Mouse (Mus musculus) heart, embryonic 15.5 days (tissue): ENCODE results near the gene Dusp12. TPM values are rescaled to one million over a fixed set of nuclear protein-coding genes. Genes with fewer than 3 reads are reported as not detected.
A peak's percentile ranks its signal among the peaks of the same experiment; 100 is the strongest.

Source experiments
- ATAC-seq: fragments of 200-750 bp; cut with Nextera tagmentation; replicated peaks from 2 replicates; pipeline ENCODE4 v1.8.0; 2017; ENCODE audit warnings: low read depth, moderate TSS enrichment; ENCODE audit not compliant: insufficient number of reproducible peaks, insufficient read depth, low FRiP score
- H3K27ac ChIP-seq: fragments of 300-500 bp; sonication (generic); 2 replicates; pipeline ENCODE4 v1.5.1; 2015; ENCODE audit warnings: mild to moderate bottlenecking, inconsistent platforms
- H3K27me3 ChIP-seq: fragments of 300-500 bp; sonication (generic); 2 replicates; pipeline ENCODE4 v1.6.1; 2015; ENCODE audit warnings: inconsistent platforms
- H3K36me3 ChIP-seq: fragments of 300-500 bp; sonication (generic); 2 replicates; pipeline ENCODE4 v1.6.1; 2015; ENCODE audit warnings: mild to moderate bottlenecking, inconsistent platforms
- H3K4me1 ChIP-seq: fragments of 300-500 bp; sonication (generic); replicated peaks from 2 replicates; pipeline ENCODE4 v1.6.1; 2015; ENCODE audit warnings: inconsistent platforms
- H3K4me2 ChIP-seq: fragments of 300-500 bp; sonication (generic); 2 replicates; pipeline ENCODE4 v1.6.1; 2015; ENCODE audit warnings: inconsistent platforms, mild to moderate bottlenecking, moderate library complexity
- H3K4me3 ChIP-seq: fragments of 300-500 bp; sonication (generic); 2 replicates; pipeline ENCODE4 v1.5.1; 2015; ENCODE audit warnings: mild to moderate bottlenecking, inconsistent platforms
- H3K9ac ChIP-seq: fragments of 300-500 bp; sonication (generic); 2 replicates; pipeline ENCODE4 v1.6.1; 2015; ENCODE audit warnings: mild to moderate bottlenecking, inconsistent platforms
- H3K9me3 ChIP-seq: fragments of 300-500 bp; sonication (generic); replicated peaks from 2 replicates; pipeline ENCODE4 v1.6.1; 2016; ENCODE audit warnings: inconsistent platforms
- WGBS: fragments of 180-500 bp; shearing (Covaris S2); methylation state at CpG from one replicate; pipeline ENCODE4 v1.1.7; 2015; ENCODE audit warnings: mixed read lengths; 5-methylcytosine and 5-hydroxymethylcytosine counted together
- polyA plus RNA-seq: library from polyadenylated mRNA; unstranded; fragments of >200 nt; fragmentation: Nextera tagmentation; extraction: Ambion mirVana; gene quantifications from 2 replicates; pipeline ENCODE4 v1.2.1, GENCODE M21; 2015

The Dusp12 gene
- polyA plus RNA-seq, 1 experiment from 2014 or later, result 23.0 TPM

DNA sequence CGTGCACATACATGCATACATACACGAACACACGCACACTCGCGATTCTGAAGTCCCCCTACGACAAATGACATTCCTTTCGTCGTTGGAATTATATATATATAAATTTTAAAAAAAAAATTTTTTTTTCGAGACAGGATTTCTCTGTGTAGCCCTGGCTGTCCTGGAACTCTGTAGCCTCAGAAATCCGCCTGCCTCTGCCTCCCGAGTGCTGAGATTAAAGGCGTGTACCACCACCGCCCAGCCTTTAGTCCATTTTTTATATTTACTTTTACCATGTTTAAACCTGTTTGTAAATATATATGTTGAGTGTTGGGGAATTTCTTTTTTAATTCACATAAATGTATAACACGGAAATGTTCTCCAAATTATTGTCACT, 16.4 kb downstream of the Dusp12 start:
- 13% methylated on average over 14 of the region's 14 CpGs for WGBS
- H3K4me3 ChIP-seq, result peak overlapping the region; percentile 98
- peaks cover 18% of the 10 kb centered on the region for H3K4me1 ChIP-seq
- peak overlapping the region; percentile 93 for H3K4me2 ChIP-seq
- H3K36me3 ChIP-seq, result peaks cover 3% of the 10 kb centered on the region; the same call in 1 of the 2 replicates
- H3K9me3 ChIP-seq, result no peaks in the 10 kb centered on the region
- H3K27ac ChIP-seq, result no peak overlapping the region
- ATAC-seq, result no peak
- peak overlapping the region; percentile 63 for H3K9ac ChIP-seq
- no peaks in the 10 kb centered on the region for H3K27me3 ChIP-seq

- Histone ChIP-seq H3K36me3 (peaks cover 3% of the 10 kb centered on the region; the same call in 1 of the 2 replicates), H3K4me1 (peaks cover 18% of the 10 kb centered on the region), H3K27me3 (no peaks in the 10 kb centered on the region), H3K4me2 (peak overlapping the region; percentile 93), H3K9me3 (no peaks in the 10 kb centered on the region), H3K27ac (peak overlapping the region; percentile 86), H3K9ac (peak overlapping the region; percentile 84), H3K4me3 (peak overlapping the region; percentile 98)
- WGBS, result under 1% methylated on average over 33 of the region's 33 CpGs
- peak; percentile 86 for ATAC-seq
Observed at GRCm38 (mm10) chr1:170868107-170868904, 17.0 kb downstream of the Dusp12 start.

GRCm38 (mm10) chr1:170867691-170868105, 17.6 kb downstream of the Dusp12 start, which contains the start of gene Atf6:
Gene Atf6, minus strand, starts transcription at chr1:170867771.
- H3K27me3 ChIP-seq, result no peaks in the 10 kb centered on the region
- H3K27ac ChIP-seq, result peak within 1 kb of the TSS; percentile 86
- under 1% methylated on average over 25 of the region's 25 CpGs for WGBS
- peak; percentile 51; the same call in 1 of the 2 replicates for ATAC-seq
- no peaks in the 10 kb centered on the region for H3K9me3 ChIP-seq
- H3K9ac ChIP-seq, result peak within 1 kb of the TSS; percentile 84
- H3K4me3 ChIP-seq, result peak within 1 kb of the TSS; percentile 98
- peaks cover 18% of the 10 kb centered on the region for H3K4me1 ChIP-seq
- H3K4me2 ChIP-seq, result peak within 1 kb of the TSS; percentile 93
- no peaks in the 10 kb centered on the region for H3K36me3 ChIP-seq

- no peaks in the 10 kb centered on the region for H3K27me3 ChIP-seq
- H3K4me2 ChIP-seq, result peak overlapping the region; percentile 93
- peaks cover 20% of the 10 kb centered on the region for H3K4me1 ChIP-seq
- peak overlapping the region; percentile 86 for H3K27ac ChIP-seq
- H3K4me3 ChIP-seq, result peak overlapping the region; percentile 98
- ATAC-seq, result no peak
- H3K9ac ChIP-seq, result peak overlapping the region; percentile 84
- WGBS, result 2% methylated on average over 30 of the region's 30 CpGs
- no peaks in the 10 kb centered on the region for H3K9me3 ChIP-seq
- no peaks in the 10 kb centered on the region for H3K36me3 ChIP-seq
Observed at GRCm38 (mm10) chr1:170866992-170867690, 18.2 kb downstream of the Dusp12 start.

- no peaks in the 10 kb centered on the region for H3K27me3 ChIP-seq
- peak overlapping the region; percentile 33 for H3K4me2 ChIP-seq
- H3K27ac ChIP-seq, result no peak overlapping the region
- ATAC-seq, result no peak
- WGBS, result 50% methylated on average over 5 of the region's 5 CpGs
- H3K9me3 ChIP-seq, result no peaks in the 10 kb centered on the region
- H3K9ac ChIP-seq, result no peak overlapping the region
- peaks cover 27% of the 10 kb centered on the region for H3K4me1 ChIP-seq
- 0 out of 2 replicates have a peak overlapping the region, but pooled peaks have one; percentile 8 for H3K4me3 ChIP-seq
- H3K36me3 ChIP-seq, result no peaks in the 10 kb centered on the region
Observed at GRCm38 (mm10) chr1:170865406-170865805, 19.9 kb downstream of the Dusp12 start.

GRCm38 (mm10) chr1:170864754-170865153, 20.6 kb downstream of the Dusp12 start:
- H3K27ac ChIP-seq, result no peak overlapping the region
- H3K4me3 ChIP-seq, result no peak overlapping the region
- H3K9ac ChIP-seq, result no peak overlapping the region
- no peaks in the 10 kb centered on the region for H3K36me3 ChIP-seq
- no peak overlapping the region for H3K4me2 ChIP-seq
- WGBS, result 83% methylated on average over 3 of the region's 3 CpGs
- ATAC-seq, result no peak
- no peaks in the 10 kb centered on the region for H3K27me3 ChIP-seq
- H3K4me1 ChIP-seq, result peaks cover 27% of the 10 kb centered on the region
- no peaks in the 10 kb centered on the region for H3K9me3 ChIP-seq

DNA sequence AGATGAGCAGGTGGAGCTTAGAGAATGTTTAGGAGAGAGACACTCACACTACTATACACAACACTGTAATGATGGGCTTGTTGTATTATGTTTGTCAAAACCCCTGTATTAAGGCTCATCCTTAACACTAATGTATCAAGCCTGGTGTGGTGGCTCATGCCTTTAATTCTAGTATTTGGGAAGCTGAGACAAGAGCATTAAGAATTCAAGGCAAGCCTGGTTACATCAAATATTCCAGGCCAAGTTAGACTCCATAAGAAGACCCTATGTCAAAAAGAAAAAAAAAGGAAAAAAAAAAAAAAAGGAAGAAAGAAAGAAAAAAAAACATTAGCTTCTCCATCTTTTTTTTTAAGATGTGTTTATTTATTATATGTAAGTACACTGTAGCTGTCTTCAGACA, 21.1 kb downstream of the Dusp12 start:
- Histone ChIP-seq H3K4me3 (no peak overlapping the region), H3K27ac (no peak overlapping the region), H3K36me3 (no peaks in the 10 kb centered on the region), H3K4me1 (peaks cover 27% of the 10 kb centered on the region), H3K27me3 (no peaks in the 10 kb centered on the region), H3K4me2 (no peak overlapping the region), H3K9me3 (no peaks in the 10 kb centered on the region), H3K9ac (no peak overlapping the region)
- ATAC-seq, result no peak

DNA sequence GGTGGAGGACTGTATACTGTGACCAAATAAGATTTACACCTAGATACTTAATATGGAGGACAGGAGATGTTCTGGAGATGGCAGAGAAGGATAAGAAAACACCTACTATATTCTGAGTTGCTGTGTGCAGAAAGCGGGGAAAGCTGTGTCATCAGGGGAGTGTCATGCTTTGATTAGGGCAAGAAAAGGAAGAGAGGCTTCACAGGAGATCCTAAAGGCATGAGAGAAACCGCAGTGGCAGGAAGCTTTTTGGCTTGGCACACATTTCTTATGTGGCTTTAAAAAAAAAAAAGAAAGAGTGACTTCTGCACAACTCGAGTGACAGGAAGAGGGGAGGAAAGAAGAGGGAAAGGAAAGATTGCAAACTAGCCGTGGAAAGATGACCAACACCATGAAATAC, 22.3 kb downstream of the Dusp12 start:
- H3K4me3 ChIP-seq, result no peak overlapping the region
- H3K36me3 ChIP-seq, result no peaks in the 10 kb centered on the region
- WGBS, result 36% methylated on average over 4 of the region's 4 CpGs
- H3K27ac ChIP-seq, result no peak overlapping the region
- ATAC-seq, result no peak
- H3K4me2 ChIP-seq, result no peak overlapping the region
- no peaks in the 10 kb centered on the region for H3K9me3 ChIP-seq
- peaks cover 27% of the 10 kb centered on the region for H3K4me1 ChIP-seq
- H3K9ac ChIP-seq, result no peak overlapping the region
- H3K27me3 ChIP-seq, result no peaks in the 10 kb centered on the region

GRCm38 (mm10) chr1:170862435-170862717, 23.0 kb downstream of the Dusp12 start:
- Histone ChIP-seq H3K4me3 (no peak overlapping the region), H3K9me3 (no peaks in the 10 kb centered on the region), H3K9ac (no peak overlapping the region), H3K27ac (no peak overlapping the region), H3K36me3 (no peaks in the 10 kb centered on the region), H3K4me2 (no peak overlapping the region), H3K4me1 (peaks cover 27% of the 10 kb centered on the region), H3K27me3 (no peaks in the 10 kb centered on the region)
- no peak for ATAC-seq
- 51% methylated on average over 3 of the region's 3 CpGs for WGBS

- Histone ChIP-seq H3K4me1 (peaks cover 25% of the 10 kb centered on the region), H3K27me3 (no peaks in the 10 kb centered on the region), H3K27ac (no peak overlapping the region), H3K9ac (no peak overlapping the region), H3K4me3 (no peak overlapping the region), H3K36me3 (no peaks in the 10 kb centered on the region), H3K4me2 (no peak overlapping the region), H3K9me3 (no peaks in the 10 kb centered on the region)
- 69% methylated on average over 13 of the region's 13 CpGs for WGBS
- ATAC-seq, result no peak
Observed at GRCm38 (mm10) chr1:170861671-170862434, 23.5 kb downstream of the Dusp12 start.

- no peak for ATAC-seq
- H3K9me3 ChIP-seq, result no peaks in the 10 kb centered on the region
- H3K36me3 ChIP-seq, result no peaks in the 10 kb centered on the region
- H3K27ac ChIP-seq, result no peak overlapping the region
- H3K27me3 ChIP-seq, result no peaks in the 10 kb centered on the region
- H3K4me1 ChIP-seq, result peaks cover 9% of the 10 kb centered on the region
- no peak overlapping the region for H3K4me2 ChIP-seq
- WGBS, result 68% methylated on average over 2 of the region's 2 CpGs
- H3K9ac ChIP-seq, result no peak overlapping the region
- no peak overlapping the region for H3K4me3 ChIP-seq
Observed at GRCm38 (mm10) chr1:170858872-170859271, 26.5 kb downstream of the Dusp12 start.
